Mouse (Mus musculus) stomach, postnatal 0 days (tissue): ENCODE data around the gene Znrf3.

Source experiments
- CTCF ChIP-seq: IDR thresholded peaks from 2 replicates; pipeline ENCODE4 v1.5.1; 2016; ENCODE audit warnings: antibody characterized with exemption, low read depth, mild to moderate bottlenecking, moderate library complexity
- EP300 ChIP-seq: optimal IDR thresholded peaks from 2 replicates; pipeline ENCODE3; 2016; ENCODE audit warnings: antibody characterized with exemption

- no peak for TF ChIP-seq CTCF
- TF ChIP-seq EP300 = no peak
Measured at GRCm38 (mm10) chr11:5445452-5445953, 856 bp upstream of the Znrf3 start.
